Mouse (Mus musculus) limb, embryonic 10.5 days (tissue): ENCODE measurements around the gene Acot6. TPM values are rescaled to one million over a fixed set of nuclear protein-coding genes. Genes with fewer than 3 reads are reported as not detected.
A peak's percentile ranks its signal among the peaks of the same experiment; 100 is the strongest.
"Not testable (repeated sequence)": the region's sequence is repeated elsewhere in the genome, so short reads cannot be mapped to it uniquely, and the experiment has no call there.

ENCODE experiments used
- DNase-seq: peaks from one replicate; pipeline ENCODE4 v3.0.0-alpha.2; 2017; ENCODE audit warnings: low spot score
- H3K27ac ChIP-seq: fragments of 300-500 bp; sonication (generic); 2 replicates; pipeline ENCODE4 v1.5.1; 2016; ENCODE audit warnings: mild to moderate bottlenecking
- H3K27me3 ChIP-seq: fragments of 300-500 bp; sonication (generic); 2 replicates; pipeline ENCODE4 v1.6.1; 2016; ENCODE audit warnings: low read depth, mild to moderate bottlenecking; ENCODE audit not compliant: poor library complexity, severe bottlenecking
- H3K36me3 ChIP-seq: fragments of 300-500 bp; sonication (generic); 2 replicates; pipeline ENCODE4 v1.6.1; 2016; ENCODE audit warnings: mild to moderate bottlenecking, moderate library complexity
- H3K4me1 ChIP-seq: fragments of 300-500 bp; sonication (generic); 2 replicates; pipeline ENCODE4 v1.6.1; 2016
- H3K4me3 ChIP-seq: fragments of 300-500 bp; sonication (generic); 2 replicates; pipeline ENCODE4 v1.5.1; 2016; ENCODE audit warnings: mild to moderate bottlenecking, moderate library complexity
- H3K9me3 ChIP-seq: fragments of 300-500 bp; sonication (generic); replicated peaks from 2 replicates; pipeline ENCODE4 v1.6.1; 2016; ENCODE audit warnings: mild to moderate bottlenecking
- WGBS: fragments of 180-500 bp; shearing (Covaris S2); methylation state at CpG from one replicate; pipeline ENCODE4 v1.1.7; 2016; 5-methylcytosine and 5-hydroxymethylcytosine counted together
- polyA plus RNA-seq: library from polyadenylated mRNA; unstranded; fragments of >200 nt; fragmentation: Nextera tagmentation; extraction: Ambion mirVana; gene quantifications from 2 replicates; pipeline ENCODE4 v1.2.1, GENCODE M21; 2016

The Acot6 gene
- polyA plus RNA-seq, 1 experiment from 2014 or later: 0.73 TPM

- WGBS: 52% methylated on average over 9 of the region's 9 CpGs
- H3K27me3 ChIP-seq: peaks cover 53% of the 10 kb centered on the region
These were observed 31.5 kb upstream of the Acot6 start, which contains the start of gene Acot5 for GRCm38 (mm10) chr12:84068986-84069385. Acot5 (plus strand) TSS chr12:84069325.

GRCm38 (mm10) chr12:84069582-84069981, 30.9 kb upstream of the Acot6 start:
- peak; percentile 42 for DNase-seq

More at GRCm38 (mm10) chr12:84068986-84069385, 31.5 kb upstream of the Acot6 start, which contains the start of gene Acot5:
- no peaks in the 10 kb centered on the region for H3K36me3 ChIP-seq
- no peak within 1 kb of the TSS for H3K27ac ChIP-seq
- peak; percentile 33 for DNase-seq
- no peaks in the 10 kb centered on the region for H3K9me3 ChIP-seq
- H3K4me1 ChIP-seq: peaks cover 3% of the 10 kb centered on the region; the same call in 1 of the 2 replicates
- H3K4me3 ChIP-seq: peak within 1 kb of the TSS; percentile 47

GRCm38 (mm10) chr12:84071696-84072095, 28.8 kb upstream of the Acot6 start:
- H3K4me3 ChIP-seq: no peak overlapping the region
- H3K27ac ChIP-seq: no peak overlapping the region
- no peak for DNase-seq
- no peaks in the 10 kb centered on the region for H3K36me3 ChIP-seq
- peaks cover 50% of the 10 kb centered on the region for H3K27me3 ChIP-seq
- H3K4me1 ChIP-seq: peaks cover 3% of the 10 kb centered on the region; the same call in 1 of the 2 replicates
- no peaks in the 10 kb centered on the region for H3K9me3 ChIP-seq
- 90% methylated on average over 2 of the region's 2 CpGs for WGBS

More at GRCm38 (mm10) chr12:84069582-84069981, 30.9 kb upstream of the Acot6 start:
- H3K27ac ChIP-seq, H3K9me3 ChIP-seq, H3K36me3 ChIP-seq, H3K4me1 ChIP-seq: not testable (repeated sequence)
- peaks cover 53% of the 10 kb centered on the region for H3K27me3 ChIP-seq
- peak overlapping the region; percentile 47 for H3K4me3 ChIP-seq
- 2% methylated on average over 49 of the region's 52 CpGs for WGBS

- H3K9me3 ChIP-seq: no peaks in the 10 kb centered on the region
- no peaks in the 10 kb centered on the region for H3K4me1 ChIP-seq
- WGBS: 90% methylated on average over 4 of the region's 4 CpGs
- H3K27me3 ChIP-seq: no peaks in the 10 kb centered on the region
- DNase-seq: no peak
- no peak overlapping the region for H3K4me3 ChIP-seq
- H3K36me3 ChIP-seq: no peaks in the 10 kb centered on the region
- no peak overlapping the region for H3K27ac ChIP-seq
These were observed 23.0 kb upstream of the Acot6 start for GRCm38 (mm10) chr12:84077371-84077990.

- H3K27ac ChIP-seq: no peak overlapping the region
- H3K36me3 ChIP-seq: no peaks in the 10 kb centered on the region
- no peaks in the 10 kb centered on the region for H3K27me3 ChIP-seq
- no peaks in the 10 kb centered on the region for H3K4me1 ChIP-seq
- no peak overlapping the region for H3K4me3 ChIP-seq
- WGBS: 85% methylated on average over 2 of the region's 2 CpGs
- no peak for DNase-seq
- no peaks in the 10 kb centered on the region for H3K9me3 ChIP-seq
These were observed 16.6 kb upstream of the Acot6 start for GRCm38 (mm10) chr12:84083842-84084241.

GRCm38 (mm10) chr12:84084581-84084980, 15.9 kb upstream of the Acot6 start:
- DNase-seq: no peak
- H3K36me3 ChIP-seq: no peaks in the 10 kb centered on the region
- 0 out of 2 replicates have a peak, but pooled peaks cover 2% of the 10 kb centered on the region for H3K9me3 ChIP-seq
- no peak overlapping the region for H3K4me3 ChIP-seq
- no peaks in the 10 kb centered on the region for H3K27me3 ChIP-seq
- whole genome bisulfite sequencing: 91% methylated on average over 4 of the region's 4 CpGs
- H3K4me1 ChIP-seq: no peaks in the 10 kb centered on the region
- no peak overlapping the region for H3K27ac ChIP-seq

- H3K4me3 ChIP-seq, DNase-seq, H3K9me3 ChIP-seq, H3K27me3 ChIP-seq, H3K4me1 ChIP-seq, H3K27ac ChIP-seq, H3K36me3 ChIP-seq: not testable (repeated sequence)
- 91% methylated on average over 5 of the region's 5 CpGs for WGBS
These were observed 5.8 kb upstream of the Acot6 start for GRCm38 (mm10) chr12:84094666-84095065.

- 96% methylated on average over 2 of the region's 2 CpGs for WGBS
- no peaks in the 10 kb centered on the region for H3K36me3 ChIP-seq
- DNase-seq: no peak
- no peak overlapping the region for H3K4me3 ChIP-seq
- no peak overlapping the region for H3K27ac ChIP-seq
- no peaks in the 10 kb centered on the region for H3K9me3 ChIP-seq
- 0 out of 2 replicates have a peak, but pooled peaks cover 6% of the 10 kb centered on the region for H3K27me3 ChIP-seq
- no peaks in the 10 kb centered on the region for H3K4me1 ChIP-seq
These were observed 849 bp upstream of the Acot6 start for GRCm38 (mm10) chr12:84099605-84100004.

GRCm38 (mm10) chr12:84100071-84100470, 383 bp upstream of the Acot6 start:
- Histone ChIP-seq H3K27me3 (0 out of 2 replicates have a peak, but pooled peaks cover 6% of the 10 kb centered on the region), H3K9me3 (no peaks in the 10 kb centered on the region), H3K36me3 (no peaks in the 10 kb centered on the region), H3K4me1 (no peaks in the 10 kb centered on the region), H3K27ac (no peak overlapping the region), H3K4me3 (peak overlapping the region; percentile 61; the same call in 1 of the 2 replicates)
- DNase-seq: no peak
- WGBS: 63% methylated on average over 1 of the region's 1 CpGs

GRCm38 (mm10) chr12:84101493-84101845, 1.0 kb downstream of the Acot6 start:
- no peak for DNase-seq
- Histone ChIP-seq H3K4me1 (no peaks in the 10 kb centered on the region), H3K4me3 (peak overlapping the region; percentile 61), H3K27ac (no peak overlapping the region), H3K9me3 (no peaks in the 10 kb centered on the region), H3K36me3 (no peaks in the 10 kb centered on the region), H3K27me3 (0 out of 2 replicates have a peak, but pooled peaks cover 6% of the 10 kb centered on the region)
- WGBS: 56% methylated on average over 2 of the region's 2 CpGs

- Histone ChIP-seq H3K4me1 (no peaks in the 10 kb centered on the region), H3K36me3 (no peaks in the 10 kb centered on the region), H3K27me3 (0 out of 2 replicates have a peak, but pooled peaks cover 2% of the 10 kb centered on the region), H3K4me3 (no peak overlapping the region), H3K27ac (no peak overlapping the region), H3K9me3 (no peaks in the 10 kb centered on the region)
- 76% methylated on average over 3 of the region's 3 CpGs for WGBS
- no peak for DNase-seq
These were observed 6.6 kb downstream of the Acot6 start for GRCm38 (mm10) chr12:84107012-84107411.

- no peak for DNase-seq
- Histone ChIP-seq H3K27me3 (no peaks in the 10 kb centered on the region), H3K4me3 (no peak overlapping the region), H3K9me3 (no peaks in the 10 kb centered on the region), H3K36me3 (no peaks in the 10 kb centered on the region), H3K4me1 (no peaks in the 10 kb centered on the region), H3K27ac (no peak overlapping the region)
- WGBS: 76% methylated on average over 1 of the region's 1 CpGs
These were observed 7.2 kb downstream of the Acot6 start for GRCm38 (mm10) chr12:84107692-84108091.

GRCm38 (mm10) chr12:84109924-84110323, 9.5 kb downstream of the Acot6 start:
- no peak overlapping the region for H3K4me3 ChIP-seq
- H3K27ac ChIP-seq: no peak overlapping the region
- no peak for DNase-seq
- no peaks in the 10 kb centered on the region for H3K9me3 ChIP-seq
- 85% methylated on average over 1 of the region's 1 CpGs for WGBS
- no peaks in the 10 kb centered on the region for H3K36me3 ChIP-seq
- no peaks in the 10 kb centered on the region for H3K27me3 ChIP-seq
- peaks cover 4% of the 10 kb centered on the region for H3K4me1 ChIP-seq
